Mouse (Mus musculus) bone marrow macrophage, adult 2 months (primary cell): ENCODE measurements around the gene Hoxd13.

Source experiments
- CTCF ChIP-seq: IDR thresholded peaks from 2 replicates; pipeline ENCODE4 v1.5.1; 2012; ENCODE audit warnings: low read depth, mild to moderate bottlenecking, low read length, moderate library complexity
- POLR2A ChIP-seq: IDR thresholded peaks from 2 replicates; pipeline ENCODE4 v1.6.1; 2012; ENCODE audit warnings: mild to moderate bottlenecking, low read depth, low read length, borderline replicate concordance

DNA sequence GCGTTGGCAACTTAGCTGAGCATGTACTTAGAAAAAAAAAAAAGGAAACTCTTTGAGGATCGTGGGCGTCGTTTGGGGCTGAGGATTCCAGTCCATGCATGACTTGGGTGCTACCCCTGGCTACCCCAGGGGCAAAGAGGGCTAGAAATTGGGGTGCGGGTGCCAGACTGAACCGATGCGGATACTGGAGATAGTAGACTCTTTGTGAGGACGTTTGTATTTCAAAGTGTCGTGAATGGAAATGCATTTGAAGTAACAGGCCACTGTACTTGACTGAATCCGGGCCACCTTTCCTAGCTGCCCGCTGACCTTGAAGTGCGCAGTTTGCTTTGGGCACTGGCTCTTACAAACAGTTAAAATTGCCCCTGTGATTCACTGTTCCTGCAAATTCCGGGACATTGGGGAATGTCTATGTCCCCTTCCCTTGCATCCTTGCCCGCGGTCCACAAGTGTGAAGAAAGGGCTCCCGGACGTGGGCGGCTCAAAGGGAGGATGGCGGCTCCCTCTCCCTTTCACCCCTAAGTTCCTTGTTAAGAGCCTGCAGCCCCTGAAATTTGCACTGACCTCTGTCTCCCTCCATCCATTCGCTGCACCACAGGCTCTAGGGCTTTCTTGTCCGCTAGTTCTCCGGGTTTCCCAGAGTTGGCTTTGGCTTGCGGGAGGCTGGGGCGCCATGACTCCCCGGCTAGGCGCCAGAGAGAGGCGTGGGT lies 19.0 kb downstream of the Hoxd13 start:
- TF ChIP-seq CTCF (no peak), POLR2A (no peak)
